Mouse (Mus musculus): ENCODE data around the gene Add3.

DNA sequence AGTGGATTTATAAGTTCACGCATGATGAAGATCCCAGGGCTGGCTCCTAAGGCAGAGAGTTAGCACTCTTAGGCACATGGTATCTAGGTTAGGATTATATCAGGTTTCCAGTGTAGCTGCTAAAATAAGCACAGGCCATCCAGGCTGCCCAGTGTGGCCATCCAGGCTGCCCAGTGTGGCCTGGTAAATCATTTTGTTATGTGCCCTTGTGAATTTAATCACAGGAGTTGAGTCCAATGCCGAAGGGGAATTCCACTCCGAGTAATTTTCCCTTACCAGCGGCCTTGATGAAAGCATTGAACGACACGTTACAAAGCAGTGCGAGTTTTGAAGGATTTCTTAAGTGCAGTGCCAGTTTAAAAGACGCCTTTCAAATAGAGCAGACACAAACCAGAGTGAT, 77.6 kb downstream of the Add3 start:
- TF ChIP-seq CTCF (conservative IDR thresholded peaks at IDR 0.05 in 1 of 2, IDR thresholded peaks at IDR 0.05 in 1 of 2; ENCODE audit: low read depth in 2 of 2, low read length in 2 of 2) (no peak), ETS1 (conservative IDR thresholded peaks at IDR 0.05; ENCODE audit: low read depth, low read length) (no peak), MXI1 (IDR thresholded peaks at IDR 0.05; ENCODE audit: low read depth, low read length) (no peak), ZNF384 (IDR thresholded peaks at IDR 0.05; ENCODE audit: low read depth, low read length) (no peak), USF2 (conservative IDR thresholded peaks at IDR 0.05; ENCODE audit: low read depth, low read length) (no peak), RAD21 (IDR thresholded peaks at IDR 0.05; ENCODE audit: low read depth, low read length) (no peak), SMC3 (IDR thresholded peaks at IDR 0.05; ENCODE audit: low read depth, low read length) (no peak), POLR2AphosphoS2 (IDR thresholded peaks at IDR 0.05; ENCODE audit: low read depth, low read length) (no peak), GABPA (IDR thresholded peaks at IDR 0.05; ENCODE audit: insufficient replicate concordance, low read depth, low read length) (no peak), CHD2 (IDR thresholded peaks at IDR 0.05; ENCODE audit: low read length) (no peak), USF1 (IDR thresholded peaks at IDR 0.05; ENCODE audit: low read depth, low read length) (no peak)
